ENCODE assay signal across 14 mouse cellular contexts in the genomic region with DNA sequence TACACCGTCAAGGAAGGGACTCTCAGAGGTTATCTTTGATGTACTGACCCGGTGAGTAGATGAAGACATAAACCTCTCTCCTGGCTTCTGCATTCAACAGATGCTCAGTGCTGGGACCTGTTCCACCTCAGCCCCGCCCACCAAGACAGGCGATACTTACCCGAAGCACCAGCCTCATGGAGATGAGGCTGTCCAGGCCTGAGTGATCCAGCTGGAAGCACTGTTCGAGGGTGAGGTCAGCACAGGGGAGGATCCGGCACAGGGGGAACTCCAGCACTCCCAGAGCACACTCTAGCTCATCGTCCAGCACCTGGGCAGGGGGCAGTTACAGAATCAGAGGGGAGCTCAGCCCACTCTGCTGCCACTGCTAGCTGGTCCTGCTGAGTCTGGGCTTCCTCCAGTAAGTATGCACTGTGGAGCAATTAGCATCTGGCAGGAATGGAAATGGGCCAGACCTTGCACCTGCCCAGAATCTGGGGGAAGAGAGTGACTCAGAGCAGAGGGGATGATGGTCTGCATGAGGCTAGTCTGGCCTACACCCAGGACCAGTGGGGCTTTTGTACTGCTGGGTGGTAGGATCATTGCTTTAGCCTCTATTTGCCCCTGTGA. TPM values are rescaled to one million over a fixed set of nuclear protein-coding genes. Genes with fewer than 3 reads are reported as not detected.
DNase-seq lines count a peak whose midpoint lies in the region; ATAC-seq and TF ChIP-seq lines count a peak whose summit lies in the region.
"Had no signal": no experiment of that assay in that cellular context is flagged by ENCODE, and none has a peak within 500 bp of the region (broad histone marks: within the 10 kb centered on the region; RNA-seq: fewer than 3 reads in every experiment).

No protein-coding gene starts in this region.

- no peak for TF ChIP-seq CTCF in hindbrain, postnatal 0 days (IDR thresholded peaks at IDR 0.05; ENCODE audit: low read depth)

- H3K9ac ChIP-seq in hindbrain, postnatal 0 days (replicated peaks; ENCODE audit: low read length): no peak overlapping the region
- no peak overlapping the region for H3K9ac ChIP-seq in neural tube, embryonic 13.5 days
- H3K9ac ChIP-seq in stomach, embryonic 16.5 days (ENCODE audit: low read length): no peak overlapping the region
- H3K9ac ChIP-seq: embryonic facial prominence, embryonic 13.5 days; liver, postnatal 0 days had no signal

- no peaks in the 10 kb centered on the region for H3K4me1 ChIP-seq in hindbrain, postnatal 0 days (ENCODE audit: insufficient read depth, low read length)
- H3K4me1 ChIP-seq in hindbrain, embryonic 10.5 days (replicated peaks): peaks cover 6% of the 10 kb centered on the region; the same call in 1 of the 2 replicates
- H3K4me1 ChIP-seq in neural tube, embryonic 13.5 days (replicated peaks): peaks cover 7% of the 10 kb centered on the region; the same call in 1 of the 2 replicates
- H3K4me1 ChIP-seq in stomach, embryonic 16.5 days (ENCODE audit: control insufficient read depth, insufficient read depth, low read length): no peaks in the 10 kb centered on the region
- H3K4me1 ChIP-seq: embryonic facial prominence, embryonic 13.5 days had no signal

- ATAC-seq in hindbrain, postnatal 0 days: peak; percentile 56
- peak; percentile 45; the same call in 1 of the 2 replicates for ATAC-seq in neural tube, embryonic 13.5 days (ENCODE audit: low read depth)
- peak; percentile 41; the same call in 1 of the 2 replicates for ATAC-seq in stomach, embryonic 16.5 days (ENCODE audit: insufficient read depth, low FRiP score)
- ATAC-seq in CD4-positive, CD25-positive, alpha-beta regulatory T cell, adult 4 months: no peak
- ATAC-seq: liver, postnatal 0 days had no signal

- DNase-seq in adrenal gland, postnatal 14 days: peak; percentile 20
- DNase-seq in adrenal gland, postnatal 36 days: no peak
- DNase-seq in hindbrain, postnatal 0 days (ENCODE audit: low spot score): peak; percentile 51
- no peak for DNase-seq in hindbrain, embryonic 10.5 days (ENCODE audit: low spot score)
- DNase-seq in neural tube, embryonic 10.5 days (ENCODE audit: extremely low spot score, low spot score): no peak
- DNase-seq: heart, postnatal 14 days; kidney, adult 2 months; layer of hippocampus, adult 9-11 months; liver, postnatal 0 days; thymus, adult 18-20 months had no signal

- H3K9me3 ChIP-seq in hindbrain, postnatal 0 days (ENCODE audit: low read length): no peaks in the 10 kb centered on the region
- no peaks in the 10 kb centered on the region for H3K9me3 ChIP-seq in hindbrain, embryonic 10.5 days
- no peaks in the 10 kb centered on the region for H3K9me3 ChIP-seq in neural tube, embryonic 13.5 days
- no peaks in the 10 kb centered on the region for H3K9me3 ChIP-seq in stomach, embryonic 16.5 days (replicated peaks; ENCODE audit: control insufficient read depth, low read length)
- H3K9me3 ChIP-seq: embryonic facial prominence, embryonic 13.5 days had no signal

- no peak overlapping the region for H3K27ac ChIP-seq in hindbrain, postnatal 0 days
- H3K27ac ChIP-seq in hindbrain, embryonic 10.5 days: no peak overlapping the region
- H3K27ac ChIP-seq in neural tube, embryonic 13.5 days (replicated peaks): no peak overlapping the region
- no peak overlapping the region for H3K27ac ChIP-seq in stomach, embryonic 16.5 days (ENCODE audit: low read length)
- H3K27ac ChIP-seq: embryonic facial prominence, embryonic 13.5 days had no signal

- H3K4me2 ChIP-seq in hindbrain, postnatal 0 days (ENCODE audit: low read depth, low read length): no peak overlapping the region
- H3K4me2 ChIP-seq in neural tube, embryonic 13.5 days: no peak overlapping the region
- no peak overlapping the region for H3K4me2 ChIP-seq in stomach, embryonic 16.5 days (ENCODE audit: low read depth, low read length)
- H3K4me2 ChIP-seq: embryonic facial prominence, embryonic 13.5 days had no signal

- no peak overlapping the region for H3K4me3 ChIP-seq in hindbrain, postnatal 0 days (ENCODE audit: low read length)
- H3K4me3 ChIP-seq in hindbrain, embryonic 10.5 days: no peak overlapping the region
- H3K4me3 ChIP-seq in neural tube, embryonic 13.5 days: no peak overlapping the region
- H3K4me3 ChIP-seq in stomach, embryonic 16.5 days (replicated peaks; ENCODE audit: low read length): no peak overlapping the region
- H3K4me3 ChIP-seq: embryonic facial prominence, embryonic 13.5 days had no signal

- 51% methylated on average over 8 of the region's 8 CpGs for WGBS in hindbrain, postnatal 0 days
- WGBS in hindbrain, embryonic 10.5 days: 67% methylated on average over 8 of the region's 8 CpGs
- 64% methylated on average over 8 of the region's 8 CpGs for WGBS in neural tube, embryonic 13.5 days
- WGBS in stomach, embryonic 16.5 days: 51% methylated on average over 8 of the region's 8 CpGs

- no peaks in the 10 kb centered on the region for H3K36me3 ChIP-seq in hindbrain, postnatal 0 days (ENCODE audit: insufficient read depth, low read length)
- H3K36me3 ChIP-seq in hindbrain, embryonic 10.5 days: no peaks in the 10 kb centered on the region
- H3K36me3 ChIP-seq in neural tube, embryonic 13.5 days: no peaks in the 10 kb centered on the region
- no peaks in the 10 kb centered on the region for H3K36me3 ChIP-seq in stomach, embryonic 16.5 days (ENCODE audit: control insufficient read depth, insufficient read depth, low read length)
- H3K36me3 ChIP-seq: embryonic facial prominence, embryonic 13.5 days had no signal

- no peaks in the 10 kb centered on the region for H3K27me3 ChIP-seq in hindbrain, postnatal 0 days (ENCODE audit: insufficient read depth, low read length)
- no peaks in the 10 kb centered on the region for H3K27me3 ChIP-seq in hindbrain, embryonic 10.5 days (ENCODE audit: insufficient read depth, poor library complexity, severe bottlenecking)
- H3K27me3 ChIP-seq in neural tube, embryonic 13.5 days: no peaks in the 10 kb centered on the region
- no peaks in the 10 kb centered on the region for H3K27me3 ChIP-seq in stomach, embryonic 16.5 days (ENCODE audit: control insufficient read depth, insufficient read depth, low read length)
- H3K27me3 ChIP-seq: embryonic facial prominence, embryonic 13.5 days had no signal

RNA-seq across cellular contexts. Expression of a gene that starts 38.9 kb away (rescaled TPM):
- total RNA-seq in adrenal gland, postnatal 14 days (2021): 0.44 and 0.71 TPM in 2 replicates
- total RNA-seq in adrenal gland, postnatal 36 days (2021): under 1 TPM; 0.26 to 0.43 TPM
- total RNA-seq in hindbrain, postnatal 0 days (2014; rRNA removed): 0.72 and 1.3 TPM in 2 replicates
- polyA plus RNA-seq in hindbrain, postnatal 0 days (2015; fragmentation: Nextera tagmentation; extraction: Ambion mirVana): 0.68 and 1.00 TPM in 2 replicates
- 0.34 and 0.37 TPM in 2 replicates for polyA plus RNA-seq in hindbrain, embryonic 10.5 days (2016; fragmentation: Nextera tagmentation; extraction: Ambion mirVana)
- 0.43 and 0.48 TPM in 2 replicates for polyA plus RNA-seq in neural tube, embryonic 13.5 days (2015; fragmentation: Nextera tagmentation; extraction: Ambion mirVana)
- polyA plus RNA-seq in stomach, embryonic 16.5 days (2015; fragmentation: Nextera tagmentation; extraction: Ambion mirVana): 0.90 and 1.5 TPM in 2 replicates
- polyA plus RNA-seq in CD4-positive, CD25-positive, alpha-beta regulatory T cell, adult 4 months (2017; shearing (Covaris generic)): not detected

Comparison
In these comparisons a context has a peak if more than half of its experiments do, and no peak if none do; other contexts are left out.
1. DNase-seq: peak in adrenal gland, postnatal 14 days (single experiment) and hindbrain, postnatal 0 days (single experiment); none in adrenal gland, postnatal 36 days (0 of 2), hindbrain, embryonic 10.5 days (single experiment) and neural tube, embryonic 10.5 days (single experiment).